Mouse (Mus musculus): ENCODE data around the gene Lrrc74b. TPM values are rescaled to one million over a fixed set of nuclear protein-coding genes. Genes with fewer than 3 reads are reported as not detected.

Gene Lrrc74b
- total RNA-seq (2018; cell fraction: chromatin; rRNA removed), result not detected
- not detected for total RNA-seq (2018; cell fraction: cytosol; rRNA removed)
- under 1 TPM in 1 of 26 experiments, not detected in 25; 0.28 TPM for total RNA-seq (2018; cell fraction: nucleus; rRNA removed)
- not detected in 3 replicates for polyA plus RNA-seq (2018)

- Histone ChIP-seq H3K4me3 (ENCODE audit: inconsistent target) (no peak within 1 kb of the TSS), H3K36me3 (ENCODE audit: inconsistent target) (no peaks in the 10 kb centered on the region), H3K79me2 (ENCODE audit: inconsistent target) (no peaks in the 10 kb centered on the region), H3K27ac (0 out of 2 replicates have a peak within 1 kb of the TSS, but pooled peaks have one; percentile 12)
- 24% methylated on average over 22 of the region's 22 CpGs for WGBS (ENCODE audit: missing documents)
Observed at GRCm38 (mm10) chr16:17561128-17561750, at the start of gene Lrrc74b. Gene Lrrc74b, minus strand, starts transcription at chr16:17561247.

- no peaks in the 10 kb centered on the region for H3K36me3 ChIP-seq (ENCODE audit: inconsistent target)
- 88% methylated on average over 4 of the region's 5 CpGs for WGBS (ENCODE audit: missing documents)
- H3K79me2 ChIP-seq (ENCODE audit: inconsistent target), result no peaks in the 10 kb centered on the region
- H3K4me3 ChIP-seq (ENCODE audit: inconsistent target), result no peak overlapping the region
- no peak overlapping the region for H3K27ac ChIP-seq
Observed at GRCm38 (mm10) chr16:17605684-17606083, 44.6 kb upstream of the Lrrc74b start.

DNA sequence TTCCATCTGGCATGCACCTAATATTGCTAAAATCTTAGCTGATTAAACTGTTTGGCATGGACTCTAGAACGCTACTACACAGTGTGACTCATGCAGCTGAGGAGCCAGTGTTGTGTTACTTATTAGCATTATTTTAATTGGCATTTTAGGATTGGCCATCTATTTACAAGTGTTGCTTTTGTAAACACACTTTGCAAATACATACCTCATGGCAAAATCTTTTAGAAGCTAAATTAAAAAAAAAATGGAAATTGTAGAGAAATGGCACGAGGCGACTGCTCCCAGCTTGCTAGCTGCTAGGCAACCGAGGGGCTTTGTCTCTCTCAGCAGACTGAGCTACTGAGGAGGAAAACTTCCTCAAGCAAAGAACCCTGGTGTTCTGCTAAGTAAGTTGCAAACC lies 43.9 kb upstream of the Lrrc74b start:
- no peak overlapping the region for H3K27ac ChIP-seq
- 83% methylated on average over 4 of the region's 4 CpGs for WGBS (ENCODE audit: missing documents)
- no peaks in the 10 kb centered on the region for H3K36me3 ChIP-seq (ENCODE audit: inconsistent target)
- H3K4me3 ChIP-seq (ENCODE audit: inconsistent target), result no peak overlapping the region
- no peaks in the 10 kb centered on the region for H3K79me2 ChIP-seq (ENCODE audit: inconsistent target)

DNA sequence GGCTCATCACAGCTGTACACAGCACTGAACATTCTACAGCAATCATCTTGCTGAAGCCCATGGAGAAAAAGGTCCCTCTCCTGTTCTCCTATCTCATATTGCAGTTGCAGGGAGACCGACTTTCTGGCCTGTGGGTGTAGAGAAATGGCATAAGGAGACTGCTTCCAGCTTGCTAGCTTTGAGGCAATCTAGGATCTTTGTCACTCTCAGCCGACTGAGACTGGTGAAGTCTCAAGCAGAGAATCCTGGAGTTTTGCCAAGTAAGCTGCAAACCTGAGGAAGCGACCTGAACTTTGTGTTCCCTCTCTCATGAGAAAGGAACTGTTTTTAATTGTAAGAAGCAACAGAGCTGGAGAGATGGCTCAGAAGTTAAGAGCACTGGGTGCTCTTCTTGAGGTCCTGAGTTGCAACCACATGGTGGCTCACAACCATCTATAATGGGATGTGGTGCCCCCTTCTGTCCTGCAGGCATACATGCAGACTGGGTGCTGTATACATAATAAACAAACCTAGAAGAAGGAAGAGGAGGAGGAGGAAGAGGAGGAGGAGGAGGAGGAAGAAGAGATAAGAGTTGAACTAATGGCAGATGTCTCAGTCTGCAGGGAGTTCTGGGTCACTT lies 40.0 kb upstream of the Lrrc74b start:
- no peak overlapping the region for H3K27ac ChIP-seq
- 60% methylated on average over 3 of the region's 3 CpGs for WGBS (ENCODE audit: missing documents)
- H3K79me2 ChIP-seq (ENCODE audit: inconsistent target), result no peaks in the 10 kb centered on the region
- H3K36me3 ChIP-seq (ENCODE audit: inconsistent target), result no peaks in the 10 kb centered on the region
- no peak overlapping the region for H3K4me3 ChIP-seq (ENCODE audit: inconsistent target)

DNA sequence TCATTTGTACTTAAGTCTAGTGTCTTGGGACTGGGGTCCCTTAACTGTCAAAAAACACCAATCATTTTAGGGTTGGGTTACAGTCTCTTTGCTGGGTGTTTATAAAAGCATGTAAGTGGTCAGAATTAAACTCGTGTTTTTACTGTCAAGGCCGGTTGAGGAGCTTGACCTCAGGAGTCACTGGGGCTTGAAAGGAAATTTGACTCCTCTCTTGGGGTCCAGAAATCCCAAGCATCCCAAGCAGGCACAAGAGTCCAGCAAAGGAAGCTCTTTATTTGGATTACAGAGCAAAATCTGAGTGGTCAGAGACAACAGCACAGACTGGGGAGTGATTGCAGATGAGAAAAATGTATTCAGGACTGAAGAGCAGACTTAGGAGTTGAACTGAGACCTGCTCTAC lies 29.7 kb upstream of the Lrrc74b start:
- H3K79me2 ChIP-seq (ENCODE audit: inconsistent target), result no peaks in the 10 kb centered on the region
- H3K36me3 ChIP-seq (ENCODE audit: inconsistent target), result no peaks in the 10 kb centered on the region
- whole genome bisulfite sequencing (ENCODE audit: missing documents), result 71% methylated on average over 2 of the region's 2 CpGs
- H3K4me3 ChIP-seq (ENCODE audit: inconsistent target), result no peak overlapping the region
- no peak overlapping the region for H3K27ac ChIP-seq

DNA sequence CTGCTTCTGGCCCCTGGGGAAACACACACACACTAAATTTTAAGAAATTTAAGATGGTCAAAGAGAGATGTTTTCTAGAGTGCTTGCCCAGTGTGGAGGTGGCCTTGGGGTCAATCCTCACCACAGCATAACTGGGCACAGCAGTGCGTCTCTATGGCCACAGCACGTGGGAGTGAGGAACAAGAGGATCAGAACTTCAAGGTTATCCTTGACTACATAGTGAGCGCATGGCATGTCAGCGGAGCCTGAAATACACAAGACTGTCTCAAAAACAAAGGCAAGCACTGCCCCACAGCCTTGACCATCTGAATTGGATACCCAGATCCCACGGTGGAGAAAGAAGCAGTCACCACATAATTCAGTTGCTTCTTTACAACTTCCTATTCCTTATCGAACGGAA lies 23.5 kb upstream of the Lrrc74b start:
- H3K79me2 ChIP-seq (ENCODE audit: inconsistent target), result no peaks in the 10 kb centered on the region
- H3K36me3 ChIP-seq (ENCODE audit: inconsistent target), result no peaks in the 10 kb centered on the region
- H3K27ac ChIP-seq, result no peak overlapping the region
- no peak overlapping the region for H3K4me3 ChIP-seq (ENCODE audit: inconsistent target)
- WGBS (ENCODE audit: missing documents), result 96% methylated on average over 7 of the region's 7 CpGs

GRCm38 (mm10) chr16:17583064-17583463 lies 22.0 kb upstream of the Lrrc74b start, which contains the start of gene Slc7a4:
Gene Slc7a4, minus strand, starts transcription at chr16:17583214.
- Histone ChIP-seq H3K79me2 (ENCODE audit: inconsistent target) (no peaks in the 10 kb centered on the region), H3K27ac (no peak within 1 kb of the TSS), H3K36me3 (ENCODE audit: inconsistent target) (no peaks in the 10 kb centered on the region), H3K4me3 (ENCODE audit: inconsistent target) (no peak within 1 kb of the TSS)
- WGBS (ENCODE audit: missing documents), result 54% methylated on average over 8 of the region's 8 CpGs

- Histone ChIP-seq H3K79me2 (ENCODE audit: inconsistent target) (no peaks in the 10 kb centered on the region), H3K36me3 (ENCODE audit: inconsistent target) (no peaks in the 10 kb centered on the region), H3K27ac (no peak overlapping the region), H3K4me3 (ENCODE audit: inconsistent target) (no peak overlapping the region; the same call in 1 of the 2 replicates)
- 36% methylated on average over 8 of the region's 8 CpGs for WGBS (ENCODE audit: missing documents)
Observed at GRCm38 (mm10) chr16:17576825-17577215, 15.8 kb upstream of the Lrrc74b start.

GRCm38 (mm10) chr16:17575870-17576824 lies 15.1 kb upstream of the Lrrc74b start:
- no peak overlapping the region for H3K27ac ChIP-seq
- H3K79me2 ChIP-seq (ENCODE audit: inconsistent target), result no peaks in the 10 kb centered on the region
- WGBS (ENCODE audit: missing documents), result 18% methylated on average over 45 of the region's 45 CpGs
- peak overlapping the region; percentile 49 for H3K4me3 ChIP-seq (ENCODE audit: inconsistent target)
- no peaks in the 10 kb centered on the region for H3K36me3 ChIP-seq (ENCODE audit: inconsistent target)

GRCm38 (mm10) chr16:17566186-17566585 lies 5.1 kb upstream of the Lrrc74b start:
- Histone ChIP-seq H3K27ac (no peak overlapping the region), H3K79me2 (ENCODE audit: inconsistent target) (no peaks in the 10 kb centered on the region), H3K4me3 (ENCODE audit: inconsistent target) (no peak overlapping the region), H3K36me3 (ENCODE audit: inconsistent target) (no peaks in the 10 kb centered on the region)
- WGBS (ENCODE audit: missing documents), result 57% methylated on average over 4 of the region's 4 CpGs

DNA sequence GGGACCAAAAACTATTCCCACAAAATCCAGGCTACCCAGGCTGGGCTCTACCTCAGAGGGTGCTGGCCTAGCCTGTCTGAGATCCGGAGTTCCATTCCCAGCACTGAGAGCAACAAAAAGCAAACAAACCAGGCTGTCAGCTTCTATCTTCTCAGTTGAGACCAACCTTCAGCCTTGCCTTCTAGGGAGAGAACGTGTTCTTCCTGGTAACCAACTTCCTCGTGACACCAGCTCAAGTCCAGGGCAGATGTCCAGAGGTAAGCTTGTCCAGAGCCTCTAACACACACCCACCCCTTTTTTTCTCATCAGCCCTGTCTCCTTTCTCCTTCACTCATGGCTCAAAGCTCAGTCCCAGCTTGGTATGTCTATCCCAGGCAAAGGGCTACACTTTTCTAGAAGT lies 3.7 kb upstream of the Lrrc74b start:
- WGBS (ENCODE audit: missing documents), result 70% methylated on average over 3 of the region's 3 CpGs
- Histone ChIP-seq H3K4me3 (ENCODE audit: inconsistent target) (no peak overlapping the region), H3K36me3 (ENCODE audit: inconsistent target) (no peaks in the 10 kb centered on the region), H3K79me2 (ENCODE audit: inconsistent target) (no peaks in the 10 kb centered on the region), H3K27ac (no peak overlapping the region)

DNA sequence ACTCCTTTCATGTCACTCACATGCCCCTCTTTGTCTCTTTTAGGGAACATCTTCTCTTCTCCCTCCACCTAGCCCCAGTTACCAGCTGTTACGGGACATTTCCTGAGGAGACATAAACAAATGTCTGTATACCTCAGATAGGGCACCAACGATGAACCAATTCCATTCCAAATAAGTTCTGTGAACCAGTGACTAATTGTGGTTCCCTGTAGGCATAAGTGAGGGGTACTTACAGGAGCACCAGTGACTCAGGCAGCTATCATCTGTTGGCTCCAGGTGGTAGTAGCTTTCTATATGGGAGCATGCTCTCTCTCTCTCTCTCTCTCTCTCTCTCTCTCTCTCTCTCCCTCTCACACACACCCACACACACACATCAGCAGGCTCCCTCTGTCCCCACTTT lies 3.2 kb upstream of the Lrrc74b start:
- H3K36me3 ChIP-seq (ENCODE audit: inconsistent target), result no peaks in the 10 kb centered on the region
- 67% methylated on average over 2 of the region's 2 CpGs for WGBS (ENCODE audit: missing documents)

GRCm38 (mm10) chr16:17563580-17563979 lies 2.5 kb upstream of the Lrrc74b start:
- H3K4me3 ChIP-seq (ENCODE audit: inconsistent target), result no peak overlapping the region
- no peaks in the 10 kb centered on the region for H3K79me2 ChIP-seq (ENCODE audit: inconsistent target)
- H3K27ac ChIP-seq, result no peak overlapping the region
- WGBS (ENCODE audit: missing documents), result 67% methylated on average over 1 of the region's 1 CpGs
- H3K36me3 ChIP-seq (ENCODE audit: inconsistent target), result no peaks in the 10 kb centered on the region

More for the DNA sequence above, 3.2 kb upstream of the Lrrc74b start:
- H3K27ac ChIP-seq, result no peak overlapping the region
- no peaks in the 10 kb centered on the region for H3K79me2 ChIP-seq (ENCODE audit: inconsistent target)
- H3K4me3 ChIP-seq (ENCODE audit: inconsistent target), result no peak overlapping the region

GRCm38 (mm10) chr16:17561751-17562208 lies 733 bp upstream of the Lrrc74b start, which contains the start of gene P2rx6:
Gene P2rx6, plus strand, starts transcription at chr16:17561885.
- WGBS (ENCODE audit: missing documents), result 6% methylated on average over 10 of the region's 10 CpGs
- no peaks in the 10 kb centered on the region for H3K79me2 ChIP-seq (ENCODE audit: inconsistent target)
- H3K4me3 ChIP-seq (ENCODE audit: inconsistent target), result no peak within 1 kb of the TSS
- H3K36me3 ChIP-seq (ENCODE audit: inconsistent target), result no peaks in the 10 kb centered on the region
- 0 out of 2 replicates have a peak within 1 kb of the TSS, but pooled peaks have one; percentile 12 for H3K27ac ChIP-seq
